Mouse (Mus musculus) stomach, embryonic 14.5 days (tissue): ENCODE results near the gene Brd3. TPM values are rescaled to one million over a fixed set of nuclear protein-coding genes. Genes with fewer than 3 reads are reported as not detected.
"Not testable (repeated sequence)": the region's sequence is repeated elsewhere in the genome, so short reads cannot be mapped to it uniquely, and the experiment has no call there.

Source experiments
- ATAC-seq: fragments of 200-750 bp; cut with Nextera tagmentation; 2 replicates; pipeline ENCODE4 v1.8.0; 2017; ENCODE audit warnings: low read depth, moderate TSS enrichment; ENCODE audit not compliant: insufficient number of reproducible peaks, insufficient read depth, low FRiP score
- H3K27ac ChIP-seq: fragments of 300-500 bp; sonication (generic); 2 replicates; pipeline ENCODE4 v1.5.1; 2014; ENCODE audit warnings: mild to moderate bottlenecking, low read length, moderate library complexity, mixed read lengths
- H3K27me3 ChIP-seq: fragments of 300-500 bp; sonication (generic); 2 replicates; pipeline ENCODE4 v1.6.1; 2014; ENCODE audit warnings: low read length, control low read depth, mixed read lengths; ENCODE audit not compliant: control insufficient read depth, insufficient read depth
- H3K36me3 ChIP-seq: fragments of 300-500 bp; sonication (generic); 2 replicates; pipeline ENCODE4 v1.6.1; 2014; ENCODE audit warnings: mild to moderate bottlenecking, control low read depth, low read length, moderate library complexity, mixed read lengths; ENCODE audit not compliant: control insufficient read depth, insufficient read depth
- H3K4me1 ChIP-seq: fragments of 300-500 bp; sonication (generic); 2 replicates; pipeline ENCODE4 v1.6.1; 2014; ENCODE audit warnings: low read length, control low read depth, mixed read lengths; ENCODE audit not compliant: control insufficient read depth, insufficient read depth
- H3K4me2 ChIP-seq: fragments of 300-500 bp; sonication (generic); replicated peaks from 2 replicates; pipeline ENCODE4 v1.6.1; 2014; ENCODE audit warnings: low read depth, low read length, control low read depth
- H3K4me3 ChIP-seq: fragments of 300-500 bp; sonication (generic); 2 replicates; pipeline ENCODE4 v1.5.1; 2014; ENCODE audit warnings: low read depth, low read length, control low read depth
- H3K9ac ChIP-seq: fragments of 300-500 bp; sonication (generic); replicated peaks from 2 replicates; pipeline ENCODE4 v1.6.1; 2014; ENCODE audit warnings: low read depth, mild to moderate bottlenecking, control low read depth, low read length, moderate library complexity, mixed read lengths
- H3K9me3 ChIP-seq: fragments of 300-500 bp; sonication (generic); 2 replicates; pipeline ENCODE4 v1.6.1; 2016; ENCODE audit warnings: low read depth, low read length, control low read depth; ENCODE audit not compliant: control insufficient read depth
- WGBS: fragments of 180-500 bp; shearing (Covaris S2); extraction: QIAGEN DNeasy Blood & Tissue Kit; methylation state at CpG from one replicate; pipeline ENCODE4 v1.1.7; 2014; 5-methylcytosine and 5-hydroxymethylcytosine counted together
- polyA plus RNA-seq: library from polyadenylated mRNA; unstranded; fragments of >200 nt; fragmentation: Nextera tagmentation; extraction: Ambion mirVana; gene quantifications from 2 replicates; pipeline ENCODE4 v1.2.1, GENCODE M21; 2014

Gene Brd3
- polyA plus RNA-seq = 120 and 134 TPM in 2 replicates

DNA sequence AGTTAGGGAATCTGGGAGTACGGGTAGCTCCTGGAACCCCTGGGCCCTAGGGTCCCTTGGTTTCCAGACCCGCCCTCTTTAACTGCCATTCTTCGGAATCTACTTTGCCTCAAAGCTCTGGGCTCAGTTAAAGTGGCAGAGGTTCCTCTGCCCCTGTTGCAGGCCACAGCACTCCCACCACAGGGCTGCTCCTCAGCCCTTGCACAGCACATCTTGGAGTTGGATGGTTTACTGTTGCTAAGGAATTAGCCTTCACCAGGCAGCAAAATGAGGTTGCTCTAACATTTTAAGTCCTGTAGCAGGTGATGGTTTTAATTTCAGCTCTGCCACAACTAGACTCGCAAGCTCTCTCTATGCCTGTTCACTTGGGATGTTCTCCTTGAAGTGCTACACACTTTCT is at the start of gene Brd3:
Gene Brd3 (minus strand): TSS at position 101 of the 400 bp plus-strand sequence.
- no peak within 1 kb of the TSS for H3K4me2 ChIP-seq
- ATAC-seq = no peak
- no peaks in the 10 kb centered on the region for H3K9me3 ChIP-seq
- H3K27ac ChIP-seq = no peak within 1 kb of the TSS
- H3K4me3 ChIP-seq = no peak within 1 kb of the TSS
- 71% methylated on average over 4 of the region's 4 CpGs for WGBS
- H3K27me3 ChIP-seq = no peaks in the 10 kb centered on the region
- H3K4me1 ChIP-seq = peaks cover 19% of the 10 kb centered on the region; the same call in 1 of the 2 replicates
- no peak within 1 kb of the TSS for H3K9ac ChIP-seq
- no peaks in the 10 kb centered on the region for H3K36me3 ChIP-seq

DNA sequence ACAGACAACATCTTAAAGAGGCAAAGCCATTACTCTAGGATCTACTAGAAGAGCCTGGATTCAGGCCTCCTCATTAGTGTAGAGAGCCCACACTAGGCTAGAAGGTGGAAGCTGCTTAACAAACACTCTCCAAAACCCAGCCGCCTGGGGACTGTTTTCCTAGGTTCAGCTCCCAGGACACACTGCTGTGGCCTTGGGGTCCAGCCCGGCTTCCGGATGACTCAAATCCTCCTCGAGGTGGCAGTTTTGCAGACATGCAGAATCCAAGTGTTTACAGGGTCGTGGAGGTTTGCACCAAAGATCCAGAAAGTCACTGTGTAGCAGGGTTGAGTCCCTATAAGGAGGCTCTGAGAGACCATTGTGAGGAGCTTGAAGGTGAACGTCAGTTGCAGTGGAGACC is 49.5 kb upstream of the Brd3 start:
- Histone ChIP-seq H3K4me2 (no peak overlapping the region), H3K9me3 (no peaks in the 10 kb centered on the region), H3K9ac (no peak overlapping the region), H3K27ac (no peak overlapping the region), H3K4me3 (no peak overlapping the region), H3K4me1 (peaks cover 9% of the 10 kb centered on the region; the same call in 1 of the 2 replicates), H3K36me3 (no peaks in the 10 kb centered on the region), H3K27me3 (no peaks in the 10 kb centered on the region)
- ATAC-seq = no peak
- WGBS = 82% methylated on average over 6 of the region's 6 CpGs

DNA sequence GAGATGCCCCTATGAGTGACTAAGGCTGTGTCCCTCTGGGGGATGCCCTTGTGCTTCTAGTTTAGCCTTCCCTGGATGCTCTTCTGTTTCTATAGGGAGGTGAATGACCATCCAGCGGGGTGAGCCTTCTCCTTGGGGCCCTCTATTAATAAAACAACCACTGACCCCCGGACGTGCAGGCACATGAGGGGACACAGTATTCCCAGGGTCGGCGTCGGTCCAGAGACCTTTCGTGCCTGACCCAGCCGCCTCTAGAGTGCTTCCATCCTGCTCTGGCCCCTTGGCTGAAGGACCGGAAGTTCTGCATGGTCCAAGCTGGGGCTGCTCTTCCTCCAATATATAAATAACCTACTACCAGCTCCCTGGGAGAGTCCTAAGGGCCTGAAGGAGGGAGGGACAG is 46.8 kb upstream of the Brd3 start:
- WGBS = 68% methylated on average over 9 of the region's 9 CpGs

DNA sequence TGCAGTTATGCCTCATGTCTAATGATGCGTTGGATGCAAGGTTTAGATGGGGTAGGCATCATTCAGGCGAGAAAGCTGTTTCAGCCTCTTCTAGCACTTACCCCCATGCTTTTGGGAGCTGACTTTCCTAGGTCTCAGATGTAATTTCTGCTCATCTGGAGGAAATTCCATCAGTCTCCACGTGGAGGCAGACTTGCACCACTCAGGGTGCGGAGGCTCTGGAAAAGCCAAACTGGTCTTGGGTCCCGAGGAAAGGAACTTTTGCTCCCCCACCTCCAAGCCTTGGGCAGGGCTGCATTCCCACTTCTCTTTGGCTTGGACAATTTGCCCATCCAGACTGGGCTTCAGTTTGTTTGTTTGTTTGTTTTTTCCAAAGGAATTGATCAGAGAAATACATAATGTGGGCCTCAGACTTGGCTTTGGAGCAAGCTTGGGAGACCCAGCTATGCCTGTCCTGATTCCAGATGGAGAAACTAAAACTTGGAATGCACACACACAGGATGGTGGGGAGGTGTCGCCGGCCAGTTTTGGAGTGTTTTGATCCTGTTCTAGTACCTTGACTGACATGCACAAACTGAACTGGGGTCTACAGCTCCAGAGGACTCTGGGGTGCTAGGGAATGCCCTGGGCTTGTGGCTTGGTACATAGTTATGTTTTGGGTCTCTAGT is 45.3 kb upstream of the Brd3 start:
- no peak overlapping the region for H3K27ac ChIP-seq
- no peak for ATAC-seq
- peaks cover 9% of the 10 kb centered on the region; the same call in 1 of the 2 replicates for H3K4me1 ChIP-seq
- H3K27me3 ChIP-seq = no peaks in the 10 kb centered on the region
- H3K36me3 ChIP-seq = no peaks in the 10 kb centered on the region
- H3K9ac ChIP-seq = no peak overlapping the region
- H3K4me3 ChIP-seq = no peak overlapping the region
- WGBS = 18% methylated on average over 7 of the region's 7 CpGs
- no peak overlapping the region for H3K4me2 ChIP-seq
- H3K9me3 ChIP-seq = 0 out of 2 replicates have a peak, but pooled peaks cover 2% of the 10 kb centered on the region

More for the DNA sequence above, 46.8 kb upstream of the Brd3 start:
- H3K27ac ChIP-seq = no peak overlapping the region
- no peak overlapping the region for H3K9ac ChIP-seq
- H3K9me3 ChIP-seq = no peaks in the 10 kb centered on the region
- no peaks in the 10 kb centered on the region for H3K27me3 ChIP-seq
- peaks cover 9% of the 10 kb centered on the region; the same call in 1 of the 2 replicates for H3K4me1 ChIP-seq
- H3K4me2 ChIP-seq = no peak overlapping the region
- no peak for ATAC-seq
- H3K36me3 ChIP-seq = no peaks in the 10 kb centered on the region
- H3K4me3 ChIP-seq = no peak overlapping the region

DNA sequence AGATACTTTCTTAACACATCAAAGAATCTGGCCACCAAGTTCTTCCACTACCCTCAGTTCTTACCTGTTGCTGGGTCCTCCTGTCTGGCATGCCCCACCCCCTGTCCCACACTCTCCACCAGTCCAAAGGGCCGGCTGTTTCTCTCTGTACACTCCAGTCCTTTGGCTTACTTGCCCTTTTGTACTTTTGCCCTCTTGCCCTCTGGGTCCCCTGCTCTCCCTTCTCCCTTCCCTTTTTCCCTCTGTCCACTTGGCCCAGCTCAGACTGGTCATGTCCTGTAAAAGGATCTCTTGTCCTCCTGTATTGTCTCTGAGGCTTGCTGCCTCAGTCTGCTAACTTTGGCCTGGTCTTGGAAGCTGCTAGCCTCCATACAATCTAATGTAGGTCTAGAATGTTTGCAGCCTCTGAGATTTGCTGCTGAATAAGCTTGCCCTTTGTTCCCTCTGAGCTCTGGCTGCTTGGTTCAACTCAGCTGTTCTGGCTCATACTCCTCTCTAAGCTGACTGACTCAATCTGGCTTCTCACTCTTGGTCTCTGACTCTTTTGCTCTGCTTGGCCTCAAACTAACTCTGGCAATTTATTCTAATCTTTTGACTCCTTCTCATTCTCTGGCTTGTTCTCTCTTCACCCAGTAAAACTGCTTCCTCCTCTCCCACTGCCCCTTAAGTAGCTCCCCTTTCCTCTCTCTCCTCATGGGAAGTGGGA is 41.4 kb upstream of the Brd3 start:
- H3K4me3 ChIP-seq = no peak overlapping the region
- H3K36me3 ChIP-seq = no peaks in the 10 kb centered on the region
- no peak overlapping the region for H3K27ac ChIP-seq
- H3K4me1 ChIP-seq = peaks cover 4% of the 10 kb centered on the region; the same call in 1 of the 2 replicates
- H3K27me3 ChIP-seq = no peaks in the 10 kb centered on the region
- WGBS = 80% methylated on average over 1 of the region's 1 CpGs
- no peak for ATAC-seq
- H3K4me2 ChIP-seq = no peak overlapping the region
- peaks cover 2% of the 10 kb centered on the region; the same call in 1 of the 2 replicates for H3K9me3 ChIP-seq
- H3K9ac ChIP-seq = no peak overlapping the region

DNA sequence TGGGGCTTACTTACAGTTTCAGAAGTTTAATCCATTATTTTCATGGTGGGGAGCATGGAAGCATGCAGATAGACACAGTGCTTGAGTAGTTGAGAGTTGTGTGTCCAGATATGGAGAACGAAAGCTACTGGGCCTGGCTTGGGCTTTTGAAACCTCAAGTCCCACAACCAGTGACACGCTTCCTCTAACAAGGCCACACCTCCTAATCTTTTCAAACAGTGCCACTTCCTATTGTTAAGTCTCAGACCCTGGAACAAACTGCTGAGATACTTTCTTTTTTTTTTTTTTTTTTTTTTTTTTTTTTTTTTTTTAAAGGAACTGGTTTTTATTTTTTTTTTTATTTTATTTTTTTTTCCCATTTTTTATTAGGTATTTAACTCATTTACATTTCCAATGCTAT is 40.5 kb upstream of the Brd3 start:
- Histone ChIP-seq H3K36me3 (no peaks in the 10 kb centered on the region), H3K9ac (no peak overlapping the region), H3K4me3 (no peak overlapping the region), H3K4me2 (no peak overlapping the region), H3K9me3 (peaks cover 2% of the 10 kb centered on the region; the same call in 1 of the 2 replicates), H3K27me3 (no peaks in the 10 kb centered on the region), H3K27ac (no peak overlapping the region), H3K4me1 (peaks cover 2% of the 10 kb centered on the region; the same call in 1 of the 2 replicates)
- 97% methylated on average over 2 of the region's 2 CpGs for WGBS
- no peak for ATAC-seq

DNA sequence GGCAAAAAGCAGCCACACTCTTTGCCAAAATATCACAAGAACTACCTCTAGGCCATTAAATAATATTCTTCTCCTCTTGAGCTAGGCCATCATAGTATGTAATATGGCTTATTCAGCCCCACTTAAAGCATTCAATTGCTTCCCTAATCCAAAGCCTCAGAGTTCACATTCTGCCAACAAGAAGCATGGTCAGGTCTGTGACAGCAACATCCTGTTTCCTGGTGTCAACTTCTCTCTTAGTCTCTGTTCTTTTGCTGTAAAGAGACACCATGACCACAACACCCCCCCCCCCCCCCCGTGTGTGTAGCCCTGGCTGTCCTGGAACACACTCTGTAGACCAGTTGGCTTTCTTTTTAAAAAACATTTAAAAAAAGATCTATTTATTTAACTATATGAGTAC is 39.9 kb upstream of the Brd3 start:
- WGBS = 71% methylated on average over 1 of the region's 1 CpGs
- no peak overlapping the region for H3K27ac ChIP-seq
- peaks cover 2% of the 10 kb centered on the region; the same call in 1 of the 2 replicates for H3K9me3 ChIP-seq
- no peaks in the 10 kb centered on the region for H3K36me3 ChIP-seq
- no peak for ATAC-seq
- H3K4me2 ChIP-seq = no peak overlapping the region
- no peak overlapping the region for H3K4me3 ChIP-seq
- no peaks in the 10 kb centered on the region for H3K4me1 ChIP-seq
- H3K9ac ChIP-seq = no peak overlapping the region
- no peaks in the 10 kb centered on the region for H3K27me3 ChIP-seq

DNA sequence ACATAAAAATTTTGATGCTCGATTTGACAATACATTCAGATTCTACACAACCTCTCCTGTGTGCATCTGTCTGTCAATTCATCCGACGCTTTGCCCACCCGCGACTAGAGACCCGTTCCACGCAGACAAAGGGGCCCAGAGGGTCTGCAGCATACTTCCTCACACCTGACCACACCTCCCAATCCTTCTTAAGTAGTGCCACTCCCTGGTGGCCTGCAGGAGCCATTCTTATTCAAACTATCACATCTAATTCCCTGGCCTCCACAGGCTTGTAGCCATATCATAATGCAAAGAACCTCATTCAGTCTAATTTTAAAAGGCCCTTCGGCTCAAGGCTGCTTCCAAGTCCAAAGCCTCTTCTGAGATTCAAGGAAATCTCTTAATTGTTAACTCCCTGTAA is 38.6 kb upstream of the Brd3 start:
- H3K27ac ChIP-seq, H3K9me3 ChIP-seq, H3K4me1 ChIP-seq, H3K36me3 ChIP-seq, H3K4me3 ChIP-seq, ATAC-seq, H3K27me3 ChIP-seq, H3K9ac ChIP-seq, H3K4me2 ChIP-seq: not testable (repeated sequence)
- WGBS = 93% methylated on average over 8 of the region's 8 CpGs
